In genomic region chr17:88753472-88753857, GRCm38 (mm10) we compare ENCODE assay signal across 9 mouse cellular contexts. TPM values are rescaled to one million over a fixed set of nuclear protein-coding genes. Genes with fewer than 3 reads are reported as not detected.
A peak's percentile ranks its signal among the peaks of the same experiment; 100 is the strongest.
DNase-seq lines count a peak whose midpoint lies in the region; ATAC-seq and TF ChIP-seq lines count a peak whose summit lies in the region.
"Had no signal": no experiment of that assay in that cellular context is flagged by ENCODE, and none has a peak within 500 bp of the region (broad histone marks: within the 10 kb centered on the region; RNA-seq: fewer than 3 reads in every experiment).

No protein-coding gene starts in this region.

- H3K4me1 ChIP-seq in heart, embryonic 10.5 days: peaks cover 8% of the 10 kb centered on the region; the same call in 1 of the 2 replicates
- peaks cover 3 to 6% of the 10 kb centered on the region in 2 experiments; a peak in 3 of 4 replicates for H3K4me1 ChIP-seq in CH12.LX (ENCODE audit: control insufficient read depth in 1 of 2, insufficient read depth in 2 of 2)
- H3K4me1 ChIP-seq in hindbrain, embryonic 11.5 days (replicated peaks; ENCODE audit: control insufficient read depth, insufficient read depth, low read length): peaks cover 7% of the 10 kb centered on the region

- in situ Hi-C loops in CH12.LX (cut with MboI; ENCODE audit: low pct_ligation_motif_present, low pct_unique_long_range_greater_than_20kb, low sequenced_read_pairs): loop anchor here (10.0 kb wide), 1 partner anchor 99 kb away; no protein-coding TSS in a partner anchor

- 52% methylated on average over 12 of the region's 12 CpGs for WGBS in heart, embryonic 10.5 days
- 60% methylated on average over 12 of the region's 12 CpGs for WGBS in hindbrain, embryonic 11.5 days

- no peaks in the 10 kb centered on the region for H3K9me3 ChIP-seq in heart, embryonic 10.5 days
- no peaks in the 10 kb centered on the region for H3K9me3 ChIP-seq in CH12.LX (replicated peaks; ENCODE audit: low read length)
- no peaks in the 10 kb centered on the region for H3K9me3 ChIP-seq in hindbrain, embryonic 11.5 days (ENCODE audit: control insufficient read depth, low read length)

- dilution Hi-C loops in CH12.LX (cut with MboI; ENCODE audit: extremely low pct_ligation_motif_present, extremely low pct_unique_long_range_greater_than_20kb, low sequenced_read_pairs): no loop called here

- TF ChIP-seq EP300 in CH12.LX (IDR thresholded peaks at IDR 0.05; ENCODE audit: low read length): no peak

- DNase-seq in heart, embryonic 10.5 days (ENCODE audit: low spot score): peak; percentile 73
- no peak for DNase-seq in heart, adult 8-10 months (ENCODE audit: low spot score)
- no peak for DNase-seq in CH12.LX (ENCODE audit: extremely low read depth)
- no peak for DNase-seq in hindbrain, embryonic 11.5 days (ENCODE audit: low spot score)
- no peak for DNase-seq in testis, postnatal 14 days (ENCODE audit: low spot score)
- no peak for DNase-seq in retina, postnatal 1 day
- no peak for DNase-seq in cerebellum, adult 11 months

- H3K4me3 ChIP-seq in heart, embryonic 10.5 days: peak overlapping the region; percentile 27; the same call in 1 of the 2 replicates
- H3K4me3 ChIP-seq in CH12.LX (replicated peaks in 1 of 3; ENCODE audit: low read depth in 2 of 3, low read length in 2 of 3, poor library complexity in 1 of 3): no peak overlapping the region
- H3K4me3 ChIP-seq in hindbrain, embryonic 11.5 days (ENCODE audit: low read depth, low read length): no peak overlapping the region

- no peak overlapping the region for H3K9ac ChIP-seq in CH12.LX (ENCODE audit: insufficient read depth, low read depth)
- no peak overlapping the region for H3K9ac ChIP-seq in hindbrain, embryonic 11.5 days (ENCODE audit: low read depth, low read length)

- H3K4me2 ChIP-seq in CH12.LX (ENCODE audit: insufficient read depth, low read depth, poor library complexity, severe bottlenecking): peak overlapping the region; percentile 47; the same call in 1 of the 2 replicates
- H3K4me2 ChIP-seq in hindbrain, embryonic 11.5 days (replicated peaks; ENCODE audit: low read depth, low read length): 0 out of 2 replicates have a peak overlapping the region, but pooled peaks have one; percentile 5

- no peak for TF ChIP-seq CTCF in CH12.LX (conservative IDR thresholded peaks at IDR 0.05 in 1 of 2, IDR thresholded peaks at IDR 0.05 in 1 of 2; ENCODE audit: low read depth in 2 of 2, low read length in 2 of 2)

- TF ChIP-seq RAD21 in CH12.LX (IDR thresholded peaks at IDR 0.05; ENCODE audit: low read depth, low read length): no peak

- no peaks in the 10 kb centered on the region for H3K36me3 ChIP-seq in heart, embryonic 10.5 days
- H3K36me3 ChIP-seq in CH12.LX (replicated peaks in 1 of 2; ENCODE audit: control insufficient read depth in 1 of 2, insufficient read depth in 1 of 2, low read length in 1 of 2): no peaks in the 10 kb centered on the region
- H3K36me3 ChIP-seq in hindbrain, embryonic 11.5 days (ENCODE audit: control insufficient read depth, insufficient read depth, low read length): no peaks in the 10 kb centered on the region

- ATAC-seq in hindbrain, embryonic 11.5 days (ENCODE audit: low FRiP score): no peak
- 0 out of 2 replicates have a peak, but pooled peaks have one; percentile 46 for ATAC-seq in megakaryocyte-erythroid progenitor cell, adult 5-6 weeks (replicated peaks; ENCODE audit: low FRiP score, low TSS enrichment, poor library complexity, severe bottlenecking)

- TF ChIP-seq POLR2A in CH12.LX (IDR thresholded peaks at IDR 0.05; ENCODE audit: low read depth, low read length): no peak

- no peaks in the 10 kb centered on the region for H3K79me2 ChIP-seq in CH12.LX (replicated peaks; ENCODE audit: control insufficient read depth, extremely low read depth, insufficient read depth, poor library complexity, severe bottlenecking)

- H3K27me3 ChIP-seq in heart, embryonic 10.5 days (ENCODE audit: insufficient read depth, poor library complexity, severe bottlenecking): peaks cover 22% of the 10 kb centered on the region; the same call in 1 of the 2 replicates
- H3K27me3 ChIP-seq in CH12.LX (replicated peaks): no peaks in the 10 kb centered on the region
- H3K27me3 ChIP-seq in hindbrain, embryonic 11.5 days (ENCODE audit: control insufficient read depth, insufficient read depth, low read length): no peaks in the 10 kb centered on the region

- no peak overlapping the region for H3K27ac ChIP-seq in heart, embryonic 10.5 days
- no peak overlapping the region for H3K27ac ChIP-seq in CH12.LX (ENCODE audit: insufficient read depth, low read depth)
- no peak overlapping the region for H3K27ac ChIP-seq in hindbrain, embryonic 11.5 days (ENCODE audit: low read depth, low read length)

TF ChIP-seq in CH12.LX, 34 proteins besides CTCF, POLR2A, EP300 and RAD21:
- TF ChIP-seq JUND (conservative IDR thresholded peaks at IDR 0.05; ENCODE audit: low read depth, low read length) (no peak), SMC3 (IDR thresholded peaks at IDR 0.05; ENCODE audit: low read depth, low read length) (no peak), POLR2AphosphoS2 (IDR thresholded peaks at IDR 0.05; ENCODE audit: low read depth, low read length) (no peak), MXI1 (IDR thresholded peaks at IDR 0.05; ENCODE audit: low read depth, low read length) (no peak), USF1 (IDR thresholded peaks at IDR 0.05; ENCODE audit: low read depth, low read length) (no peak), NRF1 (IDR thresholded peaks at IDR 0.05; ENCODE audit: low read depth, low read length) (no peak), TBP (conservative IDR thresholded peaks at IDR 0.05; ENCODE audit: low read depth, low read length) (no peak), MYC (IDR thresholded peaks at IDR 0.05; ENCODE audit: low read depth, low read length) (no peak), MAZ (IDR thresholded peaks at IDR 0.05; ENCODE audit: low read depth, low read length) (no peak), NELFE (IDR thresholded peaks at IDR 0.05; ENCODE audit: low read depth, low read length) (no peak), ZC3H11A (IDR thresholded peaks at IDR 0.05; ENCODE audit: low read depth, low read length) (no peak), ZNF384 (IDR thresholded peaks at IDR 0.05; ENCODE audit: low read depth, low read length) (no peak), KAT2A (IDR thresholded peaks at IDR 0.05; ENCODE audit: insufficient replicate concordance, low read length) (no peak), USF2 (conservative IDR thresholded peaks at IDR 0.05; ENCODE audit: low read depth, low read length) (no peak), ELF1 (IDR thresholded peaks at IDR 0.05; ENCODE audit: low read depth, low read length) (no peak), ZMIZ1 (IDR thresholded peaks at IDR 0.05; ENCODE audit: low read depth, low read length) (no peak)
TF ChIP-seq in CH12.LX: peak in this region for 0.

RNA-seq across cellular contexts. Expression of gene Lhcgr, which starts 38.3 kb away (rescaled TPM):
- 0.16 and 0.32 TPM in 2 replicates for polyA plus RNA-seq in heart, embryonic 10.5 days (2016; fragmentation: Nextera tagmentation; extraction: Ambion mirVana)
- total RNA-seq in heart, adult 8-10 months (2022): not detected
- total RNA-seq in CH12.LX (2012; rRNA removed) (not detected in 2 replicates), CH12.LX (2014; rRNA removed) (not detected in 2 replicates)
- not detected in 2 replicates for polyA plus RNA-seq in CH12.LX (2012; ENCODE audit: insufficient read length, low read depth)
- 0.69 and 1.0 TPM in 2 replicates for polyA plus RNA-seq in hindbrain, embryonic 11.5 days (2014; fragmentation: Nextera tagmentation; extraction: Ambion mirVana)
- total RNA-seq in megakaryocyte-erythroid progenitor cell, adult 5-6 weeks (2014; fragmentation: Nextera tagmentation): not detected in 2 replicates
- total RNA-seq in megakaryocyte-erythroid progenitor cell, adult 5-6 weeks (2017): 0.23 TPM in 1 of 2 replicates, not detected in the other
- polyA plus RNA-seq: activated CD4-positive, CD25-positive, alpha-beta regulatory T cell, adult 4 months had no signal
